Mouse (Mus musculus) CD4-positive naive resting alpha-beta T cell, adult 76 days (primary cell): ENCODE measurements around the gene Cypt4. TPM values are rescaled to one million over a fixed set of nuclear protein-coding genes. Genes with fewer than 3 reads are reported as not detected.

Source experiments
- total RNA-seq: library from RNA; stranded (reverse); gene quantifications from one replicate; pipeline ENCODE4 v1.2.4, GENCODE M21; 2023

Gene Cypt4
- not detected for total RNA-seq

DNA sequence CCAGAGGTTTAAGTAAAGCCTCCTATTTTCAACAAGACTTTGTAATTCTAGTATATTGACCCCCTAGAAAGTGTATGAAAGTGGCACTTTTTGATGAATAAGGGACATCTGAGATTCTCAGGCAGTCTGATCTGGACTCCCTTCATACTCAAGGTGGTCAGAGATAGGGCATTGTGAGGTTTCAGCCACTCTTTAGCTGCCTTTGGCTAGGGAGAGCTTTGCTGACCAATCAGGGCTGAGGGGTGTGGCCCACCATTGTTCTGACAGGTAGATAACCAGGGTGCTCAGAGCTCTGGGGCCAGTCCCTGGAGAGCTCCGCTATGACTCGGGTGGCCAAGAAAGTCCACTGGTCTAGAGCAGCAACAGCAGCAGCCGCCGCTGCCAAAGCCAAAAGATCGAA is at the start of gene Cypt4:
Gene Cypt4 (plus strand): TSS at position 301 of the 400 bp plus-strand sequence.

Other genes with a start within 250 kb of the Cypt4 start
- gene Dpy19l1, start 122.1 kb upstream of the Cypt4 start, total RNA-seq = 18.3 TPM
- gene Dpy19l2, start 71.1 kb downstream of the Cypt4 start, total RNA-seq = not detected
- not detected for gene Tbx20, start 149.1 kb downstream of the Cypt4 start, total RNA-seq